Mouse (Mus musculus): Measurements from ENCODE around the gene Ncbp3. TPM values are rescaled to one million over a fixed set of nuclear protein-coding genes. Genes with fewer than 3 reads are reported as not detected.
A peak's percentile ranks its signal among the peaks of the same experiment; 100 is the strongest.

The Ncbp3 gene
- polyA plus RNA-seq, 1 experiment from 2014 or later = 9.3 TPM

DNA sequence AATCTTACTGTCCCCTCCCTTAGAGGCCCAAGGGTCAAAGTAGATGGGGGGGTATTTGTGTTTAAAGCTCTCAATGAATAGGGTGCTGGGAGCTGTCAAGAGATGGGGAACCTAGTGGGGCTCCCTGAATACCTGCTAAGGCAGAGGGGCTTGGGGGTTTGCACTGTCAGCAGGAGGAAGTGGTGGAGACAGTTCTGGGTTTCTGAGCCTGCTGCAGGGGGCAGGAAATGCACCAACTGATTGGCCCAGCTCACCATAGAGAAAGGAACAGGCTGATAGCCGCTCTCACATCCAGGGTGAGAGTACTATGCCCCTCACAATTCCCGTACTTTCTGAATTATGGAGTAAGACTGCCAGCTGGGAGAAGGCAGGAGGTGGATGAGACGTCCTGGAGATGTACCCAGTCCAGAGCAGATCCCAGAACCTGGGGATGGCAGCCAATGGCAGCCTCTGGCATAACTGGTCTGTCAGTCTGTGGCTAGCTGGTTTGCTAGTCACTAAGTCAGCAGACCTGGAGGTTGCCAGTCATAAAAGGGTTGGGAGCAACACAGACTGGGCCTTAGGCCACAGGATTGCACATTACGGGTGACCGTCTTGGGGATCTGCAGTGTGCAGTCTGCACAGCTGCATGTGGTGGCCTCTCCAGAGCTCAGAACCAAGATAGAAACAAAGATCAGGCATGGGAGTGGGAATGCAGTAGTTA lies 60.8 kb downstream of the Ncbp3 start:
- 79% methylated on average over 5 of the region's 5 CpGs for WGBS

DNA sequence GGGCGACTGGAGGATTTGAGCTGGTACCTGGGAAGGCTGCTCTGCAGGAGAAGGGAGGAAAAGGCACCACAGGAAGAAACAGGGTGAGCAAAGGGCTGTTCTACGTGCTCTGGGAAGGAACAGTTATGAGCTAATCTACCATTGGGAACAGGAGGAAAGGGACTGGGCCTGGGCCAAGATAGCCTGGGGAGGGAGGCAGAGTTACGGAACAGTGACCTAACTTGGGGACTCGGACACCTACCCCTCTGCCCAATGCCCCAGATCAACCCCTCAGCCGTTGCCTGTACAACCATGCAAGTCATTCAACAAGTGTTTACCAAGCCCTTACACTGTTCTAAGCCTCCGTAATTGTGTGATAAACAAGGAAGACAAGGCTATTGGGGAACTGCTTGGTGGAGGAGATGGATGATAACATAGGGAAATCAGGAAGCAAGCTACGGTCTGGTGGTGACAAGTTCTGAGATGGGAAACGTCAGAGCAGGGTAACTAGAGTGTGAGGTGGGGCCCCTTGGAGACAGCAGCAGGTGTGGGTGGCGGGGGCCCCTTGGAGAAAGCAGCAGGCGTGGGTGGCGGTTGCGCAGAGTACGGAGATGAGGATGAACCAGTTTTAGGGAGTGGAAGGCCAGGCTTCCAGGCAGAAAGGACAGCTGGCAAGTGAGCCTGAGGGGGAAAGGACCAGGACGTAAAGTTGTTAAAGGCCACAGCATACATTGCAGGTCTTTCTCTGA lies 61.5 kb downstream of the Ncbp3 start:
- Histone ChIP-seq H3K36me3 (replicated peaks; ENCODE audit: control insufficient read depth, insufficient read depth) (no peaks in the 10 kb centered on the region), H3K27ac (no peak overlapping the region), H3K4me2 (replicated peaks) (no peak overlapping the region), H3K9me3 (ENCODE audit: control insufficient read depth, low read length) (no peaks in the 10 kb centered on the region), H3K27me3 (ENCODE audit: control insufficient read depth, insufficient read depth, low read length) (no peaks in the 10 kb centered on the region), H3K4me1 (replicated peaks; ENCODE audit: control insufficient read depth, insufficient read depth, low read length) (no peaks in the 10 kb centered on the region), H3K4me3 (replicated peaks; ENCODE audit: low read length) (no peak overlapping the region), H3K9ac (no peak overlapping the region)
- ATAC-seq (ENCODE audit: low FRiP score) (no peak), DNase-seq (ENCODE audit: low spot score) (no peak)
- WGBS = 82% methylated on average over 14 of the region's 14 CpGs

More for the DNA sequence above, 60.8 kb downstream of the Ncbp3 start:
- H3K4me3 ChIP-seq (replicated peaks; ENCODE audit: low read length) = no peak overlapping the region
- no peaks in the 10 kb centered on the region for H3K9me3 ChIP-seq (ENCODE audit: control insufficient read depth, low read length)
- no peak overlapping the region for H3K4me2 ChIP-seq (replicated peaks)
- DNase-seq (ENCODE audit: low spot score) = no peak
- no peak overlapping the region for H3K27ac ChIP-seq
- H3K4me1 ChIP-seq (replicated peaks; ENCODE audit: control insufficient read depth, insufficient read depth, low read length) = no peaks in the 10 kb centered on the region
- H3K9ac ChIP-seq = no peak overlapping the region
- no peak for ATAC-seq (ENCODE audit: low FRiP score)
- no peaks in the 10 kb centered on the region for H3K27me3 ChIP-seq (ENCODE audit: control insufficient read depth, insufficient read depth, low read length)
- H3K36me3 ChIP-seq (replicated peaks; ENCODE audit: control insufficient read depth, insufficient read depth) = no peaks in the 10 kb centered on the region

DNA sequence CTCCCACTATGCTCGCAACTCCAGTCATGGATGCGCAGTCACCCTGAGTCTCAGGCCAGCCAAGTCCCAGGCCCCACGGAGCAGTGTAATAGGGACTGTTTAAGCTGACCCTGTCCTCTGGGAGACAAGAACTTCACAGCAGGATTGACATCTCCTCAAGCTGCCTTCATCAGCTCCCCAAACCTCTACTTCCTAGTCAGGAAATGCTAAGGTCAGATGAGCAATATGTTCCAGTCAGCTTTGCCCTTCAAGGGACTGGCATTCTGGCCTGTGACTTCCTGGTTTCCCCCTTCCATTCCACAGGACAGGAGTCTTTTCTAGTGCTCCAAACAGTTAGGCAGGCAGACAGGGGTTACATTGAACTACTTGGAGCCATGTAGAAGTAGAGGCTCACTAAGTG lies 62.4 kb downstream of the Ncbp3 start:
- ATAC-seq (ENCODE audit: low FRiP score) (no peak), DNase-seq (ENCODE audit: low spot score) (no peak)
- Histone ChIP-seq H3K4me2 (replicated peaks) (no peak overlapping the region), H3K4me1 (replicated peaks; ENCODE audit: control insufficient read depth, insufficient read depth, low read length) (no peaks in the 10 kb centered on the region), H3K4me3 (replicated peaks; ENCODE audit: low read length) (no peak overlapping the region), H3K9ac (no peak overlapping the region), H3K27ac (no peak overlapping the region), H3K36me3 (replicated peaks; ENCODE audit: control insufficient read depth, insufficient read depth) (no peaks in the 10 kb centered on the region), H3K9me3 (ENCODE audit: control insufficient read depth, low read length) (no peaks in the 10 kb centered on the region), H3K27me3 (ENCODE audit: control insufficient read depth, insufficient read depth, low read length) (no peaks in the 10 kb centered on the region)
- WGBS = 92% methylated on average over 3 of the region's 3 CpGs

DNA sequence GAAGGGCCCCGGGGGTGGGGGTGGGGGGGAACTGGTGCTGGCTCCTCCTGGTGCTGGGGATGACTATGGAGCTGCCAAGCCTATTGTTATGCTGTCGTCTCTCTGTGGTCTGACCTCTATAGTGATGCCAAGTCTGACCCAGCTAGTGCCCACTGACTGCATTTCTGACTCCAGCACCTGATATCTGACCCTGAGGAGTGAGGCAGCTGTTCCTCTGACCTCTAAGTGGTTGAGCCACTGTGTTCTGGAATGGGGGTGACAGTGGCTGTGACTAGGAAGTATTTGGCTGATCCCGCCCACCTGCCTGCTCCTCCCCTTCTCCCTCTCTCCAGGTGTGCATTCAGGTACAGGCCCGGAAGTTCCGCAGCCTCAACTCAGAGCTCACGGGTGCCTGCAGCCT lies 63.8 kb downstream of the Ncbp3 start:
- no peak overlapping the region for H3K9ac ChIP-seq
- WGBS = 68% methylated on average over 6 of the region's 6 CpGs
- no peaks in the 10 kb centered on the region for H3K4me1 ChIP-seq (replicated peaks; ENCODE audit: control insufficient read depth, insufficient read depth, low read length)
- H3K9me3 ChIP-seq (ENCODE audit: control insufficient read depth, low read length) = no peaks in the 10 kb centered on the region
- no peak overlapping the region for H3K4me3 ChIP-seq (replicated peaks; ENCODE audit: low read length)
- no peaks in the 10 kb centered on the region for H3K36me3 ChIP-seq (replicated peaks; ENCODE audit: control insufficient read depth, insufficient read depth)
- DNase-seq (ENCODE audit: low spot score) (no peak), ATAC-seq (ENCODE audit: low FRiP score) (no peak)
- no peak overlapping the region for H3K4me2 ChIP-seq (replicated peaks)
- H3K27ac ChIP-seq = no peak overlapping the region
- H3K27me3 ChIP-seq (ENCODE audit: control insufficient read depth, insufficient read depth, low read length) = no peaks in the 10 kb centered on the region

DNA sequence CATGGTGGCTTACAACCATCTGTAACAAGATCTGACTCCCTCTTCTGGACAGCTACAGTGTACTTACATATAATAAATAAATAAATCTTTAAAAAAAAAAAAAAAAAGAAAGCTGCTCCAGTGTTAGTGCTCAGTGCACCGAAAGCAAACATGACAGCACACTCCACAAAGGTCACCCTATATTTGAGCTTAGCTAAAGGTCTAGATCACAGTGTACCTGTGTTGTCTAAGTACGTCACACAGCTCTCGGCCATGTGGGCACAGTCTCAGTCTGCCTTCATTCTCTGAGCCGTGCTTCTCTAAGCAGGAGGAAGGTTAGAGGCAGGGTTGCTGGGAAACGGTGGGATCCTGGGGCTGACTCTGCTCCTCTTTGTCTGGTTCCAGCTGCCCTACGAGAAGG lies 78.9 kb downstream of the Ncbp3 start:
- Histone ChIP-seq H3K4me3 (replicated peaks; ENCODE audit: low read length) (no peak overlapping the region), H3K4me2 (replicated peaks) (no peak overlapping the region), H3K27ac (no peak overlapping the region), H3K27me3 (ENCODE audit: control insufficient read depth, insufficient read depth, low read length) (no peaks in the 10 kb centered on the region), H3K9ac (no peak overlapping the region), H3K9me3 (ENCODE audit: control insufficient read depth, low read length) (no peaks in the 10 kb centered on the region), H3K36me3 (replicated peaks; ENCODE audit: control insufficient read depth, insufficient read depth) (no peaks in the 10 kb centered on the region), H3K4me1 (replicated peaks; ENCODE audit: control insufficient read depth, insufficient read depth, low read length) (no peaks in the 10 kb centered on the region)
- 84% methylated on average over 6 of the region's 6 CpGs for WGBS
- ATAC-seq (ENCODE audit: low FRiP score) = no peak
- DNase-seq (ENCODE audit: low spot score) = no peak

DNA sequence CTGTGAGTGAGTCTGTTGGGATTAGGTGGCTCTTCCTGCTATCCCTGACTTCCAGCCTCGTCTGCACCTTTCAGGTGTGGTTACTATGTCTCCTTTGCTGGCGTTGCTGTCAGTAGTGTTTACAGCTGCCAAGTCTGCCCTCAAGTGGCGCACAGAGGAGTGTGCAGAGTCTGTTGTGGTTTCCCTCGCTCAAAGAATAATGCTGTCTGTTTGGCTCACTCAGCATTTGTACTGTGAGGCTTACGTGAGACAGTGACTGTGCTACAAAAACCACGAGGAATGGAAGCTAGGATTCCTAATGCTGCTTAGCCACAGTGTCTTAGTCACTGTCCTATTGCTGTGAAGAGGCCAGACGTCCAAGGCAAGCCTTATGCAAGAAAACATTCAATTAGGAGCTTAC lies 83.4 kb downstream of the Ncbp3 start:
- Histone ChIP-seq H3K9me3 (ENCODE audit: control insufficient read depth, low read length) (no peaks in the 10 kb centered on the region), H3K4me1 (replicated peaks; ENCODE audit: control insufficient read depth, insufficient read depth, low read length) (no peaks in the 10 kb centered on the region), H3K4me2 (replicated peaks) (no peak overlapping the region), H3K9ac (no peak overlapping the region), H3K27ac (no peak overlapping the region), H3K4me3 (replicated peaks; ENCODE audit: low read length) (no peak overlapping the region), H3K36me3 (replicated peaks; ENCODE audit: control insufficient read depth, insufficient read depth) (no peaks in the 10 kb centered on the region), H3K27me3 (ENCODE audit: control insufficient read depth, insufficient read depth, low read length) (no peaks in the 10 kb centered on the region)
- WGBS = 85% methylated on average over 7 of the region's 7 CpGs
- ATAC-seq (ENCODE audit: low FRiP score) (no peak), DNase-seq (ENCODE audit: low spot score) (no peak)

DNA sequence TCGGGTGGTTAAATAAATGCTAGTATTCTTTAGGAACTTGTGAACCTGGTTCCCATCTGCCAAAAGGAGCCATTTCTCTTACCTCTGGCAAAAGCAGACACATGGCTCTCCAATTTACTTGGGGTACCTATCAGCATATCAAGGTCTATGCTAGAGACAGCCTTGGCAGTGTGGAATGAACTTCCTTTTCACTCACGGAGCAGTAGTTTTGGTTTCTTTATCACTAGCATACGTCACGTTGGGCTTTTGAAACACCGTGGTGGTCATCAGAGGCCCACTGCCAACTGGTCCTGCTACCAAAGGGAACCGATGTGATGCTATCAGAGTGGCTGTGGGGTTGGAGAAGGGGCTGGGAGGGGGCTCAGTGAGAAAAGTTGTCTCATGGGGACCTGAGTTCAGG lies 85.4 kb downstream of the Ncbp3 start:
- Histone ChIP-seq H3K4me3 (replicated peaks; ENCODE audit: low read length) (no peak overlapping the region), H3K4me2 (replicated peaks) (no peak overlapping the region), H3K27me3 (ENCODE audit: control insufficient read depth, insufficient read depth, low read length) (no peaks in the 10 kb centered on the region), H3K9ac (no peak overlapping the region), H3K36me3 (replicated peaks; ENCODE audit: control insufficient read depth, insufficient read depth) (no peaks in the 10 kb centered on the region), H3K4me1 (replicated peaks; ENCODE audit: control insufficient read depth, insufficient read depth, low read length) (peaks cover 6% of the 10 kb centered on the region), H3K27ac (no peak overlapping the region), H3K9me3 (ENCODE audit: control insufficient read depth, low read length) (no peaks in the 10 kb centered on the region)
- 96% methylated on average over 6 of the region's 6 CpGs for WGBS
- DNase-seq (ENCODE audit: low spot score) (no peak), ATAC-seq (ENCODE audit: low FRiP score) (no peak)

DNA sequence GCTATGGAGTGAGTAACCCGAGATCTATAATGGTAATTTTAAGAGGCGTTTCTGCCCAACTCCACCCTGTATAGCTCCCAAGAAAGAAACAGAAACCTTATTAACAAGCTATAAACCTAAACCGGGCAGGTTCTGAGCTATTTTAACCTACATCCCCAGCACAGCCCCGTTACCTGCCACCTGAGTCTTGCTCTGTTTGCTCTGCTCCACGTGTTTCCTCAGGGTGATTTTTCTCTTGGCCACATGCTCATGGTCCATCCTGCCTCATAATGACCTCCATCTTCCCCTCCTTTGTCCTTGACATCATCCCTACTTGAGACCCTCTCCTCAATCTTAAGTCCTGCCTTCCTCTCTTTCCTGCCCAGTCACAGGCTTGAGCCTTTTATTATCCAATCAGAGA lies 86.6 kb downstream of the Ncbp3 start:
- H3K4me3 ChIP-seq (replicated peaks; ENCODE audit: low read length) = no peak overlapping the region
- WGBS = 96% methylated on average over 5 of the region's 5 CpGs
- H3K9me3 ChIP-seq (ENCODE audit: control insufficient read depth, low read length) = no peaks in the 10 kb centered on the region
- DNase-seq (ENCODE audit: low spot score) (no peak), ATAC-seq (ENCODE audit: low FRiP score) (no peak)
- H3K27me3 ChIP-seq (ENCODE audit: control insufficient read depth, insufficient read depth, low read length) = no peaks in the 10 kb centered on the region
- H3K4me1 ChIP-seq (replicated peaks; ENCODE audit: control insufficient read depth, insufficient read depth, low read length) = peaks cover 6% of the 10 kb centered on the region
- H3K9ac ChIP-seq = no peak overlapping the region
- no peak overlapping the region for H3K4me2 ChIP-seq (replicated peaks)
- H3K36me3 ChIP-seq (replicated peaks; ENCODE audit: control insufficient read depth, insufficient read depth) = no peaks in the 10 kb centered on the region
- no peak overlapping the region for H3K27ac ChIP-seq

DNA sequence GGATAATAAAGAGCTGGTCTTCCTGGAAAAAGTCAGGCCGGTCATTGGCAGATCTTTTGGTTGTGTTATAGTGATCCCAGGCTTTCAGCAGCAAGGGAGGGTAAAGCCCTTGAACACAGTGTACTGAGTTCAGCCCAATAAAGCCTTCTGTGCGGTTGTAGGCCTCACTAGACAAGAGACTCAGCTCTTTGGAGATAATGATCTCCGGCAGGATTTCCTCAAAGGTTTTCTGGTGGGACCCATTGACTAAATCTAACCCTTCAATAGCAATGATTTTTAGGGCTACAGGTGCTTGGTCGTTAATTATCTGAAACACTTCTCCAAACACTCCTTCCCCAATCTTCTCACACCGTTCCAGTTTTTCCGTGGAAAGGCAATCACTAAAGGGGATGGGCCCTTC lies 89.0 kb downstream of the Ncbp3 start:
- no peaks in the 10 kb centered on the region for H3K36me3 ChIP-seq (replicated peaks; ENCODE audit: control insufficient read depth, insufficient read depth)
- peaks cover 6% of the 10 kb centered on the region for H3K4me1 ChIP-seq (replicated peaks; ENCODE audit: control insufficient read depth, insufficient read depth, low read length)
- whole genome bisulfite sequencing = 95% methylated on average over 6 of the region's 6 CpGs
- no peak for ATAC-seq (ENCODE audit: low FRiP score)
- no peak overlapping the region for H3K27ac ChIP-seq
- no peak overlapping the region for H3K9ac ChIP-seq
- no peaks in the 10 kb centered on the region for H3K27me3 ChIP-seq (ENCODE audit: control insufficient read depth, insufficient read depth, low read length)
- 0 out of 2 replicates have a peak overlapping the region, but pooled peaks have one; percentile 78 for H3K4me3 ChIP-seq (replicated peaks; ENCODE audit: low read length)
- DNase-seq (ENCODE audit: low spot score) = no peak
- peak overlapping the region; percentile 88 for H3K4me2 ChIP-seq (replicated peaks)
- H3K9me3 ChIP-seq (ENCODE audit: control insufficient read depth, low read length) = no peaks in the 10 kb centered on the region
